Mouse (Mus musculus) MEL (cell line): ENCODE data around the gene Msi2.

ENCODE experiments used
- EP300 ChIP-seq, 2 experiments: IDR thresholded peaks; 2 replicates each; pipeline ENCODE4 v1.6.1; 2011; ENCODE audit warnings: improper control_type of control experiment in 2 of 2, low read length in 2 of 2, low read depth in 1 of 2, mild to moderate bottlenecking in 1 of 2
- HCFC1 ChIP-seq: IDR thresholded peaks from 2 replicates; pipeline ENCODE4 v1.6.1; 2012; ENCODE audit warnings: low read depth, mild to moderate bottlenecking, inconsistent platforms, low read length, improper control_type of control experiment, moderate library complexity
- KAT2A ChIP-seq: conservative IDR thresholded peaks from 2 replicates; pipeline ENCODE4 v1.6.1; 2012; ENCODE audit warnings: low read depth, low read length, improper control_type of control experiment, inconsistent platforms
- MAZ ChIP-seq: IDR thresholded peaks from 2 replicates; pipeline ENCODE4 v1.6.1; 2012; ENCODE audit warnings: low read depth, mild to moderate bottlenecking, inconsistent platforms, low read length, improper control_type of control experiment
- POLR2AphosphoS5 ChIP-seq: IDR thresholded peaks from 2 replicates; pipeline ENCODE4 v1.6.1; 2012; ENCODE audit warnings: low read depth, borderline replicate concordance, mild to moderate bottlenecking, inconsistent platforms, low read length, moderate library complexity, mixed read lengths
- SIN3A ChIP-seq: IDR thresholded peaks from 2 replicates; pipeline ENCODE4 v1.6.1; 2012; ENCODE audit warnings: low read length, improper control_type of control experiment, inconsistent platforms

- TF ChIP-seq POLR2AphosphoS5 (no peak), KAT2A (no peak), SIN3A (no peak), MAZ (no peak), HCFC1 (no peak), EP300 (IDR thresholded peaks at IDR 0.05; ENCODE audit: low read depth in 1 of 2, low read length in 2 of 2) (no peak)
Observed at GRCm38 (mm10) chr11:88598150-88598847, 120.0 kb downstream of the Msi2 start.
